Mouse (Mus musculus): ENCODE results near the gene Rbfox1. TPM values are rescaled to one million over a fixed set of nuclear protein-coding genes. Genes with fewer than 3 reads are reported as not detected.

The Rbfox1 gene
- total RNA-seq, 2 experiments from 2014 or later: 381 to 430 TPM

GRCm38 (mm10) chr16:7396101-7396500 is 1510.9 kb downstream of the Rbfox1 start:
- no peak for DNase-seq (ENCODE audit: extremely low spot score in 1 of 2, low spot score in 1 of 2)

- no peak for DNase-seq (ENCODE audit: extremely low spot score in 1 of 2, low spot score in 1 of 2)
Measured at GRCm38 (mm10) chr16:7404766-7405492, 1519.8 kb downstream of the Rbfox1 start.

- no peak for DNase-seq (ENCODE audit: extremely low spot score in 1 of 2, low spot score in 1 of 2)
Measured at GRCm38 (mm10) chr16:7407862-7408640, 1522.9 kb downstream of the Rbfox1 start.

- peak; percentile 18 to 20 for DNase-seq (ENCODE audit: extremely low spot score in 1 of 2, low spot score in 1 of 2)
Measured at GRCm38 (mm10) chr16:7419655-7420281, 1534.6 kb downstream of the Rbfox1 start.

GRCm38 (mm10) chr16:7425386-7426089 is 1540.4 kb downstream of the Rbfox1 start:
- DNase-seq (ENCODE audit: extremely low spot score in 1 of 2, low spot score in 1 of 2): no peak

- DNase-seq (ENCODE audit: extremely low spot score in 1 of 2, low spot score in 1 of 2): no peak
Measured at GRCm38 (mm10) chr16:7433296-7433695, 1548.1 kb downstream of the Rbfox1 start.

GRCm38 (mm10) chr16:7446791-7447290 is 1561.7 kb downstream of the Rbfox1 start:
- DNase-seq (ENCODE audit: extremely low spot score in 1 of 2, low spot score in 1 of 2): no peak

- DNase-seq (ENCODE audit: extremely low spot score in 1 of 2, low spot score in 1 of 2): no peak
Measured at GRCm38 (mm10) chr16:7447718-7448649, 1562.8 kb downstream of the Rbfox1 start.

- DNase-seq (ENCODE audit: extremely low spot score in 1 of 2, low spot score in 1 of 2): no peak
Measured at GRCm38 (mm10) chr16:7451193-7451592, 1566.0 kb downstream of the Rbfox1 start.

- no peak for DNase-seq (ENCODE audit: extremely low spot score in 1 of 2, low spot score in 1 of 2)
Measured at GRCm38 (mm10) chr16:7457571-7457970, 1572.4 kb downstream of the Rbfox1 start.
